Mouse (Mus musculus) G1E (cell line): Measurements from ENCODE around the gene Plcb1. TPM values are rescaled to one million over a fixed set of nuclear protein-coding genes. Genes with fewer than 3 reads are reported as not detected.

Experiments used
- ATAC-seq: 2 replicates; pipeline ENCODE4 v1.8.0; 2016; ENCODE audit warnings: mild to moderate bottlenecking; ENCODE audit not compliant: insufficient number of reproducible peaks, poor library complexity, low FRiP score, severe bottlenecking; ENCODE audit errors: extremely low read depth
- DNase-seq: peaks from one replicate; pipeline ENCODE4 v3.0.0; 2012; ENCODE audit warnings: low spot score
- H3K27me3 ChIP-seq: 2 replicates; pipeline ENCODE4 v1.6.1; 2012; ENCODE audit warnings: mild to moderate bottlenecking, low read length, inconsistent platforms; ENCODE audit not compliant: insufficient read depth
- H3K36me3 ChIP-seq: replicated peaks from 2 replicates; pipeline ENCODE3; 2012; ENCODE audit warnings: mild to moderate bottlenecking, inconsistent platforms
- H3K4me1 ChIP-seq: 2 replicates; pipeline ENCODE4 v1.6.1; 2012; ENCODE audit warnings: low read depth, low read length, inconsistent platforms, mixed read lengths; ENCODE audit not compliant: insufficient read depth
- H3K4me3 ChIP-seq: 2 replicates; pipeline ENCODE4 v1.5.1; 2012; ENCODE audit warnings: low read depth, mild to moderate bottlenecking, inconsistent platforms, low read length, moderate library complexity, mixed read lengths
- H3K9me3 ChIP-seq: replicated peaks from 2 replicates; pipeline ENCODE4 v1.6.1; 2012; ENCODE audit warnings: inconsistent platforms
- CTCF ChIP-seq: IDR thresholded peaks from 2 replicates; pipeline ENCODE4 v1.5.1; 2012; ENCODE audit warnings: low read depth, low read length, inconsistent platforms, mixed read lengths
- GATA1 ChIP-seq: IDR thresholded peaks from 2 replicates; pipeline ENCODE4 v1.6.1; 2012; ENCODE audit warnings: borderline replicate concordance, low read length, inconsistent platforms, mixed read lengths
- GATA2 ChIP-seq: IDR thresholded peaks from 2 replicates; pipeline ENCODE4 v1.6.1; 2012; ENCODE audit warnings: low read depth, low read length, inconsistent platforms, borderline replicate concordance
- POLR2AphosphoS5 ChIP-seq: IDR thresholded peaks from 2 replicates; pipeline ENCODE4 v1.6.1; 2012; ENCODE audit warnings: low read depth, low read length, inconsistent platforms; ENCODE audit not compliant: insufficient replicate concordance
- TAL1 ChIP-seq: conservative IDR thresholded peaks from 2 replicates; pipeline ENCODE4 v1.6.1; 2012; ENCODE audit warnings: low read depth, low read length, inconsistent platforms, mixed read lengths
- polyA plus RNA-seq: library from polyadenylated mRNA; stranded (reverse); fragments of >175 nt; gene quantifications from 2 replicates; pipeline ENCODE4 v1.2.3, GENCODE M21; 2012
- total RNA-seq, 2 experiments: library from RNA; stranded (forward) in 1 of 2; stranded (reverse) in 1 of 2; fragments of 200-1000 nt in 1 of 2; fragments of >200 nt in 1 of 2; fragmentation: Nextera tagmentation in 1 of 2; gene quantifications; 2 replicates each; pipeline ENCODE4 v1.2.3; 2014 to 2017

Plcb1 gene
- total and polyA plus RNA-seq, 3 experiments: 0.16 TPM; not detected in 2

DNA sequence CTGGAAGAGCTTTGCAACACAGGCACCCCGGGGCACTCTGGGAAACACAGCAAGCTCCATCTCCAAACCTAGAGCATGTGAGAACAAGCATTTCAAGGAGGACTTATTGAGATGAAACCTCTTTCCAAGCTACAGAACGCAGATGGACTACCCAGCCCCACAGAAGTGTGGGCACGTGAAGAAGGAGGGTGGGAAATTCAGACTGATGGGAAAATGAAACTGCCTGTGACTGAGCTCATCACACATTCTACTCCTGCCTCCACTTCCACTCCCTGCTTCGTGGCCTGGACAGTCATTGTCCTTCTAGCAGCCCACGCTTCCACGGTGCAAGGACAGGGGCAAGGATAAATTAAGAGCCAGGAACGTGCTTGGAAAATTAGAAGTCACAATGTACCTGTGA, 370.2 kb downstream of the Plcb1 start:
- ATAC-seq (no peak), DNase-seq (no peak)
- H3K36me3 ChIP-seq: no peaks in the 10 kb centered on the region
- no peaks in the 10 kb centered on the region for H3K9me3 ChIP-seq
- peaks cover 5% of the 10 kb centered on the region; the same call in 1 of the 2 replicates for H3K4me1 ChIP-seq
- no peak overlapping the region for H3K4me3 ChIP-seq
- no peaks in the 10 kb centered on the region for H3K27me3 ChIP-seq
- TF ChIP-seq GATA2 (no peak), TAL1 (no peak), GATA1 (no peak), POLR2AphosphoS5 (no peak), CTCF (no peak)

DNA sequence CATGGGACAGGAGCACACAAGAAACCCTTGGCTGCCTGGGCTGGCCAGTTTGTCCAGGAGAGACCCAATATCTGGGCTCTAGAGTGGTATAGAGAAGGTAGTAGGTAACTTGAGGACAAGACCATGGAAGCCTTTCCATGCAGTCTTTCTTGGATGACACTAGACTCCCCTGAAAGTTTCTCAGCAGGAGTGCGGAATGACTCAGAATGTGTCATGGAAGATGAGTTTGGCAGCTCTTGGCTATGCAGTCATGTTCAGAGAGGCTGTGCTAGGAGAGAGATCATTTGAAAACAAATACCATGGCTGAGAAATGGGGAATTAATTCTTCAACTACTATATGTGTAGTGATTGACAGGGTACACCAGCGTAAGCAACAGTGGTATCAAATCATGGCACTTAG, 372.1 kb downstream of the Plcb1 start:
- Histone ChIP-seq H3K9me3 (no peaks in the 10 kb centered on the region), H3K36me3 (no peaks in the 10 kb centered on the region), H3K27me3 (no peaks in the 10 kb centered on the region), H3K4me1 (peaks cover 5% of the 10 kb centered on the region; the same call in 1 of the 2 replicates), H3K4me3 (no peak overlapping the region)
- DNase-seq (no peak), ATAC-seq (no peak)
- TF ChIP-seq GATA1 (no peak), TAL1 (no peak), CTCF (no peak), GATA2 (no peak), POLR2AphosphoS5 (no peak)

DNA sequence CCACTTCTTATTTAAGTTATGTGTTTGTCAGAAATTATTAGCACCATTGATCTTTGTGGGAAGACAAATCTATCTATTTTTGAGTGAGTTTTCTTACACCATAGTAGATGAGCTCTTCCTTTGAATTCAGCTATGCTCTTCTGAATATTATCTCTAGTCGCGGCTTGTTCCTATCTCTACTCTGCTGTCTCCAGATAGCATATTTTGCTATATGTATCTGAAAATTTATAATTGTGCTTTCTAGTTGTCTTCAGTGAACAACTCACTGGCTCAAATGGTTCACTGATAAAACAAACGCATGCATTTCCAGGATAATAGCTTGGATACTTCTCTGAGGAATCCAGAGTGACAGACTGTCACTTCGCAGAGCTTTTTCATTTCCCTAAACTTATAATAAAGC, 375.8 kb downstream of the Plcb1 start:
- H3K36me3 ChIP-seq: no peaks in the 10 kb centered on the region
- no peaks in the 10 kb centered on the region for H3K9me3 ChIP-seq
- TF ChIP-seq GATA1: no peak
- no peak for TF ChIP-seq POLR2AphosphoS5
- TF ChIP-seq TAL1: no peak
- TF ChIP-seq GATA2: no peak
- TF ChIP-seq CTCF: no peak
- DNase-seq (no peak), ATAC-seq (no peak)
- no peaks in the 10 kb centered on the region for H3K4me1 ChIP-seq
- H3K27me3 ChIP-seq: no peaks in the 10 kb centered on the region
- H3K4me3 ChIP-seq: no peak overlapping the region

DNA sequence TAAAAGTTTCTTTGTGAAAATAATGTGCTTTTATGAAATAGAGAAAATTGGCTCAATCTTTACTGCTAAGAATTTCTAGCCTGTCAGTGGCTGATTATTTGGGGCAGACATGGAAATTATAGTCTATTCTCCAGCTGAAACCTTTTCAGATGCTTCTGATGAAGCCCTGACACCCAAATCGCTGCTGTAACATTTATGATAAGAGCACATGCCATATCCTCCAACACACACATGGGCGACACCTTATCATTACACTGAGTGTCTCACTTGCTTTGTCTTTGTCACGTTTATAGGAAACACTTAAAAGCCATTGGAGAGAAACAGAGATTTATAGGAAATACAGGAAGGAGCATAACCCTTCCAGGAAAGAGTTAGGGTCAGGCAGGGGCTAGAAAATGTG, 379.6 kb downstream of the Plcb1 start:
- no peaks in the 10 kb centered on the region for H3K36me3 ChIP-seq
- ATAC-seq (no peak), DNase-seq (no peak)
- TF ChIP-seq CTCF: no peak
- no peak for TF ChIP-seq TAL1
- TF ChIP-seq GATA2: no peak
- no peak for TF ChIP-seq GATA1
- TF ChIP-seq POLR2AphosphoS5: no peak
- no peaks in the 10 kb centered on the region for H3K4me1 ChIP-seq
- no peak overlapping the region for H3K4me3 ChIP-seq
- H3K27me3 ChIP-seq: no peaks in the 10 kb centered on the region
- no peaks in the 10 kb centered on the region for H3K9me3 ChIP-seq

DNA sequence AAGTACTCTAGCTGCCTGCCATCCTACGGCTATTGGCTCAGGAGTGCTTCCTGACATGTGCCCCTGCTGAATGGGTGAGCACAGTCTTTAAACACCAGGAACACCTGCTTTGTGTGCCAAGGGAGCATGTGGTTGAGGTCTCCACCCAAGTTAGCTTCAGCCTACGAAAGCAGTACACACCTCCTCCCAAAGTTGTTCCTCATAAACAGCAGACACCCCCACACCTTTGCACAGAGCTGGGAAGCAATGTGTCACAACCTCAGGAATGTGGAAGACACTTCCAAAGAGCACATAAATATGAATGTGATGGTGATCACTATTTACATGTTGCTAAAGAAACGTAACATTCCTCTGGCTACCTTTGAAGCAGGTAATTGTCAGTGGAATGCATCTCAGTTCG, 389.7 kb downstream of the Plcb1 start:
- H3K9me3 ChIP-seq: no peaks in the 10 kb centered on the region
- DNase-seq (no peak), ATAC-seq (no peak)
- no peaks in the 10 kb centered on the region for H3K36me3 ChIP-seq
- no peaks in the 10 kb centered on the region for H3K27me3 ChIP-seq
- no peak overlapping the region for H3K4me3 ChIP-seq
- TF ChIP-seq TAL1 (no peak), CTCF (no peak), GATA1 (no peak), POLR2AphosphoS5 (no peak), GATA2 (no peak)
- H3K4me1 ChIP-seq: no peaks in the 10 kb centered on the region

DNA sequence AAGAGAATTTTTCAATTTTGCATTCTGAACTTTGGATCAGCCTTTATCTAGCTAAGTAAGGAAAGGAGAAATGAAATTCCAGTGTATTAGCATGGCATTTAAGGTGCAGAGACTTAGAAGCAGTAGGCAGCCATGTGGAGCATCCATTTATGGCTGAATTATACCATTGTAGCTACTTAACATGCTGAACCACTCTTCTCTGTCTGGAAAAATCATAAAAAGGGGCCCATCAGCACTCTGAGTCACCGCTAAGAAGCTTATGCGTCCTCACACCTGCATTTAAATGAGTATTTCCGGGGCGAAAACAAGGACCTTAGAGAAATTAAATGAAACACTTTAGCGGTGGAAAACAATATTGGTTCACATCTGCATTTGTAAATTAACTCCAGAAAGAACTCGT, 401.8 kb downstream of the Plcb1 start:
- Histone ChIP-seq H3K4me1 (no peaks in the 10 kb centered on the region), H3K27me3 (no peaks in the 10 kb centered on the region), H3K36me3 (no peaks in the 10 kb centered on the region), H3K4me3 (no peak overlapping the region), H3K9me3 (no peaks in the 10 kb centered on the region)
- no peak for DNase-seq
- TF ChIP-seq GATA2 (no peak), CTCF (no peak), POLR2AphosphoS5 (no peak), TAL1 (no peak), GATA1 (no peak)
- no peak for ATAC-seq

DNA sequence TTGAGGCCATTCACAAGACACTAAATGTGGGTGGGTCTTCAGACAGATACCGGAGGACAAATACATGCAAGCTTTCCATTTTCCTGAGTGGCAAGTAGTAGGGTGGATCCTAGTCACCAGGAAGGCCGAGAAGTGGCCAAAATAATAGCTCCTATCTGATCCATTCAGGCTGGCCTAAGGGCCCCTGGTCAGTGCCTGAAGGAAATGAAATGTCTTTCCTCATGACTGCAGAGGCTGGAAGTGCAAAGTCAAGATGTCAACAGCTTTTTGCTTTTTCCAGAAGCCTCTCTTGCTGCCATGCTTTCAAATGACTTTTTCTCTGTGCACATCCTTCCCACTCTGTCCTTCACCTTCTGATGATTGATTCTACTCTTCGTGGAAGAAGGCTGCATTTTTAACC, 415.0 kb downstream of the Plcb1 start:
- TF ChIP-seq CTCF (no peak), GATA2 (no peak), POLR2AphosphoS5 (no peak), TAL1 (no peak)
- H3K4me1 ChIP-seq: no peaks in the 10 kb centered on the region
- H3K9me3 ChIP-seq: no peaks in the 10 kb centered on the region
- DNase-seq (no peak), ATAC-seq (no peak)
- no peaks in the 10 kb centered on the region for H3K27me3 ChIP-seq
- no peak overlapping the region for H3K4me3 ChIP-seq
- H3K36me3 ChIP-seq: no peaks in the 10 kb centered on the region
